Mouse (Mus musculus) C2C12 (cell line): ENCODE measurements around the gene Nrxn3. TPM values are rescaled to one million over a fixed set of nuclear protein-coding genes. Genes with fewer than 3 reads are reported as not detected.

ENCODE experiments used
- H3K27me3 ChIP-seq: one replicate; pipeline ENCODE4 v1.6.1; 2011; ENCODE audit not compliant: control insufficient read depth, insufficient read depth, insufficient read length
- H3K36me3 ChIP-seq: one replicate; pipeline ENCODE4 v1.6.1; 2011; ENCODE audit not compliant: control insufficient read depth, insufficient read depth
- H3K4me3 ChIP-seq: one replicate; pipeline ENCODE4 v1.5.1; 2011; ENCODE audit warnings: mild to moderate bottlenecking, control low read depth; ENCODE audit not compliant: poor library complexity, insufficient read depth, severe bottlenecking
- H3K79me2 ChIP-seq: one replicate; pipeline ENCODE4 v1.6.1; 2011; ENCODE audit not compliant: control insufficient read depth, insufficient read depth
- H3K79me3 ChIP-seq: one replicate; pipeline ENCODE4 v1.6.1; 2011; ENCODE audit warnings: low read depth, control low read depth
- H3ac ChIP-seq: one replicate; pipeline ENCODE3; 2011; ENCODE audit warnings: low read depth; ENCODE audit not compliant: control insufficient read depth, insufficient read length
- CEBPB ChIP-seq: IDR thresholded peaks from one replicate; pipeline ENCODE4 v1.6.1; 2011; ENCODE audit warnings: low read depth, mild to moderate bottlenecking, control low read depth, moderate library complexity
- CTCF ChIP-seq: IDR thresholded peaks from one replicate; pipeline ENCODE4 v1.5.1; 2011; ENCODE audit not compliant: control insufficient read depth, insufficient read depth, insufficient read length
- FOSL1 ChIP-seq: IDR thresholded peaks from one replicate; pipeline ENCODE4 v1.8.0; 2011; ENCODE audit warnings: mild to moderate bottlenecking, low read length; ENCODE audit not compliant: poor library complexity, insufficient read depth, severe bottlenecking
- MAX ChIP-seq: IDR thresholded peaks from one replicate; pipeline ENCODE4 v1.6.1; 2011; ENCODE audit warnings: mild to moderate bottlenecking, control low read depth
- MYOD1 ChIP-seq: IDR thresholded peaks from one replicate; pipeline ENCODE4 v1.6.1; 2011; ENCODE audit warnings: low read depth; ENCODE audit not compliant: control insufficient read depth, insufficient read length
- MYOG ChIP-seq: IDR thresholded peaks from one replicate; pipeline ENCODE4 v1.6.1; 2011; ENCODE audit not compliant: control insufficient read depth, insufficient read length; ENCODE audit errors: extremely low read depth
- USF1 ChIP-seq: IDR thresholded peaks from one replicate; pipeline ENCODE4 v1.6.1; 2011; ENCODE audit warnings: low read depth, mild to moderate bottlenecking, control low read depth, moderate library complexity
- long read RNA-seq, 2 experiments: library from polyadenylated mRNA; unstranded; transcript quantifications; one replicate each; pipeline ENCODE4 v2.0.0; 2019 to 2020
- polyA plus RNA-seq: library from polyadenylated mRNA; unstranded; fragments of >200 nt; fragmentation: generic; extraction: Trizol; gene quantifications from one replicate; pipeline ENCODE4 v1.2.1, GENCODE M21; 2012; ENCODE audit warnings: missing spikeins

The Nrxn3 gene
- polyA plus RNA-seq = 0.01 TPM
- long read RNA-seq, experiment 1 = 0 reads
- long read RNA-seq, experiment 2 = 0 reads

DNA sequence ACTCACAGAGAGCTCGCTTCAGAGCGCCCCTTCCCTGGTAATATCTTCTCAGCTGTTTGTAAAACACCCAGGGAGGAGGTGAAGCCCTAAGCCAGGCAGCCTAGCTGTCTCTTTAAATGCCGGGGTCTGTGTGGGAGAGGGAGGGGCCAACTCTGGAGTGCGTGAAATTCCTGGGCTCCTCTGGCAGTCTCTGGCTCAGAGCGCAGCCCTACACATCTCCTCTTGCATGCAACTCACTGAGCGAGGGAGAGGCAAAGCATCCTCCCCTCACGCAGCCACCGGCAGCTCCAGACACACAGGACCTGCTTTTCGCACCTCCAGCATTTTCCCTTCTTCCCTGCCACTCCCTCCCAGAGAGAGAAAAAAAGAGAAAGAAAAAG, at the start of gene Nrxn3:
TSS of gene Nrxn3 (plus strand) at position 186 of the 380 bp plus-strand sequence.
- no peaks in the 10 kb centered on the region for H3K36me3 ChIP-seq
- no peak within 1 kb of the TSS for H3K4me3 ChIP-seq
- no peaks in the 10 kb centered on the region for H3K79me2 ChIP-seq
- H3K79me3 ChIP-seq = no peaks in the 10 kb centered on the region
- no peaks in the 10 kb centered on the region for H3K27me3 ChIP-seq
- TF ChIP-seq MYOG (no peak), CEBPB (no peak), FOSL1 (no peak), MAX (no peak), CTCF (no peak), MYOD1 (no peak), USF1 (no peak)
- H3ac ChIP-seq = no peak within 1 kb of the TSS

GRCm38 (mm10) chr12:88704159-88704846, 18.4 kb upstream of the Nrxn3 start:
- Histone ChIP-seq H3K27me3 (no peaks in the 10 kb centered on the region), H3K79me3 (no peaks in the 10 kb centered on the region), H3K36me3 (no peaks in the 10 kb centered on the region), H3ac (no peak overlapping the region), H3K4me3 (no peak overlapping the region), H3K79me2 (no peaks in the 10 kb centered on the region)
- no peak for TF ChIP-seq MYOG
- no peak for TF ChIP-seq FOSL1
- TF ChIP-seq CEBPB = no peak
- no peak for TF ChIP-seq USF1
- TF ChIP-seq CTCF = no peak
- no peak for TF ChIP-seq MYOD1
- no peak for TF ChIP-seq MAX

- Histone ChIP-seq H3K4me3 (no peak overlapping the region), H3ac (no peak overlapping the region), H3K36me3 (no peaks in the 10 kb centered on the region), H3K79me2 (no peaks in the 10 kb centered on the region), H3K27me3 (no peaks in the 10 kb centered on the region), H3K79me3 (no peaks in the 10 kb centered on the region)
- TF ChIP-seq MYOG (no peak), MYOD1 (no peak), CTCF (no peak), USF1 (no peak), FOSL1 (no peak), MAX (no peak), CEBPB (no peak)
Observed at GRCm38 (mm10) chr12:88705959-88706358, 16.7 kb upstream of the Nrxn3 start.

DNA sequence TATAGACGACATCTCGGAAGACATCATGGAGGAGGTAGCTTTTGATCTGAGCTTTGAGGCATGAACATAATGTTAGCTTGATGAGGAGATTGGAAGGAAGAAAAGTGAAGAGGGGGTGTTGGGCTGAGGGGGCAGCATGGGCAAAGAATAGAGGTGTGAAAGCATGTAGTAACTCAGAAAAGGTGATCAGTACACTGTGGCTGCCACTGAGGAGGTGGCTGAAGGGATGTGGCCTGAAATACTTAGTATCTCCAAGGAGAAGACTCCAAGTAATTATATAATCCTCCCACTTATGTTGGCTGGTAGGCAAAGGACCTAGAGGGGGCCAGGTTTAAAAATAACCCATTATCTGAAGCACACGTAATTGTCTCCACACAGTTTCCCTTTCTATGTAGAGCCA, 14.9 kb upstream of the Nrxn3 start:
- H3K79me3 ChIP-seq = no peaks in the 10 kb centered on the region
- H3K79me2 ChIP-seq = no peaks in the 10 kb centered on the region
- H3ac ChIP-seq = no peak overlapping the region
- TF ChIP-seq MYOG (no peak), CTCF (no peak), MAX (no peak), USF1 (no peak), CEBPB (no peak), FOSL1 (no peak), MYOD1 (no peak)
- H3K4me3 ChIP-seq = no peak overlapping the region
- H3K36me3 ChIP-seq = no peaks in the 10 kb centered on the region
- no peaks in the 10 kb centered on the region for H3K27me3 ChIP-seq

- Histone ChIP-seq H3K79me3 (no peaks in the 10 kb centered on the region), H3ac (no peak overlapping the region), H3K27me3 (no peaks in the 10 kb centered on the region), H3K79me2 (no peaks in the 10 kb centered on the region), H3K4me3 (no peak overlapping the region), H3K36me3 (no peaks in the 10 kb centered on the region)
- TF ChIP-seq FOSL1 (no peak), MAX (no peak), MYOD1 (no peak), CTCF (no peak)
Observed at GRCm38 (mm10) chr12:88709223-88709622, 13.5 kb upstream of the Nrxn3 start.
